Mouse (Mus musculus): ENCODE data around the gene Defb26. TPM values are rescaled to one million over a fixed set of nuclear protein-coding genes. Genes with fewer than 3 reads are reported as not detected.

Defb26 gene
- not detected for polyA plus RNA-seq (2017; shearing (Covaris generic))

GRCm38 (mm10) chr2:152511592-152511991 lies at the start of gene Defb26:
Defb26 (minus strand) TSS chr2:152511692.

GRCm38 (mm10) chr2:152539944-152540710 lies 28.6 kb upstream of the Defb26 start, which contains the start of gene Defb29:
Defb29 (minus strand) TSS chr2:152540098.

GRCm38 (mm10) chr2:152517981-152518380 lies 6.5 kb upstream of the Defb26 start, which contains the start of gene Defb28:
Defb28 (plus strand) TSS chr2:152518255.

GRCm38 (mm10) chr2:152490038-152490437 lies 21.5 kb downstream of the Defb26 start, which contains the start of gene Defb22:
Defb22 (minus strand) TSS chr2:152490138.

GRCm38 (mm10) chr2:152476763-152477162 lies 34.7 kb downstream of the Defb26 start, which contains the start of gene Defb20:
Defb20 (plus strand) TSS chr2:152477063.

GRCm38 (mm10) chr2:152464570-152465150 lies 46.8 kb downstream of the Defb26 start, which contains the start of gene Defb23:
Defb23 (minus strand) TSS chr2:152464620.

Other genes with a start within 250 kb of the Defb26 start
- gene Tbc1d20, start 217.9 kb downstream of the Defb26 start, polyA plus RNA-seq (2017; shearing (Covaris generic)): 39.3 TPM
- 339 TPM for gene Rbck1, start 179.0 kb downstream of the Defb26 start, polyA plus RNA-seq (2017; shearing (Covaris generic))
- gene Trib3, start 167.7 kb downstream of the Defb26 start, polyA plus RNA-seq (2017; shearing (Covaris generic)): 3.7 TPM
- not detected for gene Nrsn2, start 135.1 kb downstream of the Defb26 start, polyA plus RNA-seq (2017; shearing (Covaris generic))
- 0.06 TPM for gene Sox12, start 113.6 kb downstream of the Defb26 start, polyA plus RNA-seq (2017; shearing (Covaris generic))
- gene Zcchc3, start 96.7 kb downstream of the Defb26 start, polyA plus RNA-seq (2017; shearing (Covaris generic)): 1.2 TPM
- gene 6820408C15Rik, start 96.1 kb downstream of the Defb26 start, polyA plus RNA-seq (2017; shearing (Covaris generic)): not detected
- gene Defb23, start 47.1 kb downstream of the Defb26 start, polyA plus RNA-seq (2017; shearing (Covaris generic)): not detected
- gene Defb20, start 34.6 kb downstream of the Defb26 start, polyA plus RNA-seq (2017; shearing (Covaris generic)): not detected
- gene Defb22, start 21.6 kb downstream of the Defb26 start, polyA plus RNA-seq (2017; shearing (Covaris generic)): not detected
- not detected for gene Defb28, start 6.6 kb upstream of the Defb26 start, polyA plus RNA-seq (2017; shearing (Covaris generic))
- gene Defb29, start 28.4 kb upstream of the Defb26 start, polyA plus RNA-seq (2017; shearing (Covaris generic)): not detected
- not detected for gene Gm17416, start 57.6 kb upstream of the Defb26 start, polyA plus RNA-seq (2017; shearing (Covaris generic))
- not detected for gene Defb21, start 61.1 kb upstream of the Defb26 start, polyA plus RNA-seq (2017; shearing (Covaris generic))
- not detected for gene Defb19, start 68.6 kb upstream of the Defb26 start, polyA plus RNA-seq (2017; shearing (Covaris generic))
- not detected for gene Defb45, start 87.7 kb upstream of the Defb26 start, polyA plus RNA-seq (2017; shearing (Covaris generic))
- not detected for gene Defb36, start 92.6 kb upstream of the Defb26 start, polyA plus RNA-seq (2017; shearing (Covaris generic))
- not detected for gene Defb25, start 111.4 kb upstream of the Defb26 start, polyA plus RNA-seq (2017; shearing (Covaris generic))
- not detected for gene Rem1, start 115.3 kb upstream of the Defb26 start, polyA plus RNA-seq (2017; shearing (Covaris generic))
- gene H13, start 157.8 kb upstream of the Defb26 start, polyA plus RNA-seq (2017; shearing (Covaris generic)): 58.9 TPM
- 3.2 TPM for gene Mcts2, start 175.3 kb upstream of the Defb26 start, polyA plus RNA-seq (2017; shearing (Covaris generic))
- gene Id1, start 224.6 kb upstream of the Defb26 start, polyA plus RNA-seq (2017; shearing (Covaris generic)): 0.60 TPM
- not detected for gene Cox4i2, start 242.5 kb upstream of the Defb26 start, polyA plus RNA-seq (2017; shearing (Covaris generic))

Measured in activated CD4-positive, CD25-positive, alpha-beta regulatory T cell, adult 9 weeks (primary cell).